Mouse (Mus musculus) stomach, postnatal 0 days (tissue): ENCODE results near the gene Dusp18.

ENCODE experiments used
- CTCF ChIP-seq: IDR thresholded peaks from 2 replicates; pipeline ENCODE4 v1.5.1; 2016; ENCODE audit warnings: antibody characterized with exemption, low read depth, mild to moderate bottlenecking, moderate library complexity
- EP300 ChIP-seq: optimal IDR thresholded peaks from 2 replicates; pipeline ENCODE3; 2016; ENCODE audit warnings: antibody characterized with exemption

DNA sequence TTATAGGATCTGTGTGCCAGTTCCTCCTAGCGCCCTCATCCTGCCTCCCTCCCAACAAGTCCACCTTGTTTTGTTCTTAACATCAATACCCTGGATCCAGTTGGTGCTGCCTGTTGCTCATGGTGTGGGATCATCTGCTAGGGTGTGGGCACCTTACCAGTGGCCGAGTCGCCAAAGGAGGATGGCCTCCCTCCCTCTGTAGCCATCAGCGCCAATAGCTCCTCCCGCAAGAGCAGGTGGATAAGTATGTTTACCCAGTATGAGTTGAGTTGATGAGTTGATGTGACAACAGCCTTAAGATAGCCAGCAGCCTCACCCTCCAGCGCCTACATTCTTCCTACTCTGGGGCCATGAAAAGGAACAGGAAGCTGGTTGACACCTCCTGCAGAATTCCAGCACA, 5.3 kb downstream of the Dusp18 start:
- TF ChIP-seq CTCF (no peak), EP300 (no peak)
